Mouse (Mus musculus) liver, embryonic 14.5 days (tissue): ENCODE data around the gene Cysltr2. TPM values are rescaled to one million over a fixed set of nuclear protein-coding genes. Genes with fewer than 3 reads are reported as not detected.

Experiments
- ATAC-seq: fragments of 200-750 bp; cut with Nextera tagmentation; 2 replicates; pipeline ENCODE4 v1.8.0; 2017; ENCODE audit warnings: moderate number of reproducible peaks, mild to moderate bottlenecking, moderate library complexity; ENCODE audit not compliant: insufficient read depth
- DNase-seq, 3 experiments: peaks; one replicate each; pipeline ENCODE4 v3.0.0-alpha.2; 2012 to 2013; ENCODE audit warnings: low read depth in 3 of 3, low spot score in 3 of 3
- H3K27ac ChIP-seq: fragments of 300-500 bp; sonication (generic); 2 replicates; pipeline ENCODE4 v1.5.1; 2014; ENCODE audit warnings: moderate library complexity, mild to moderate bottlenecking, control low read depth, inconsistent platforms
- H3K27me3 ChIP-seq: fragments of 300-500 bp; sonication (generic); 2 replicates; pipeline ENCODE4 v1.6.1; 2014; ENCODE audit warnings: mild to moderate bottlenecking, low read length, moderate library complexity; ENCODE audit not compliant: control insufficient read depth, insufficient read depth
- H3K36me3 ChIP-seq: fragments of 300-500 bp; sonication (generic); replicated peaks from 2 replicates; pipeline ENCODE4 v1.6.1; 2014; ENCODE audit warnings: low read depth; ENCODE audit not compliant: control insufficient read depth, insufficient read depth
- H3K4me1 ChIP-seq, 2 experiments: fragments of 200-500 bp in 1 of 2; fragments of 300-500 bp in 1 of 2; sonication (generic) in 1 of 2; replicated peaks; 2 replicates each; pipeline ENCODE4 v1.6.1; 2012 to 2014; ENCODE audit warnings: antibody characterized with exemption in 1 of 2, inconsistent platforms in 1 of 2, low read length in 1 of 2; ENCODE audit not compliant: control insufficient read depth in 2 of 2, insufficient read depth in 2 of 2
- H3K4me2 ChIP-seq: fragments of 300-500 bp; sonication (generic); 2 replicates; pipeline ENCODE4 v1.6.1; 2014; ENCODE audit warnings: low read depth, mild to moderate bottlenecking, control low read depth, moderate library complexity
- H3K4me3 ChIP-seq, 2 experiments: fragments of 200-500 bp in 1 of 2; fragments of 300-500 bp in 1 of 2; sonication (generic) in 1 of 2; 2 replicates each; pipeline ENCODE4 v1.5.1; 2012 to 2014; ENCODE audit warnings: low read depth in 2 of 2, low read length in 2 of 2, mild to moderate bottlenecking in 2 of 2, control low read depth in 1 of 2, inconsistent platforms in 1 of 2, moderate library complexity in 1 of 2; ENCODE audit not compliant: insufficient read depth in 1 of 2
- H3K9ac ChIP-seq: fragments of 300-500 bp; sonication (generic); replicated peaks from 2 replicates; pipeline ENCODE4 v1.6.1; 2014; ENCODE audit warnings: mild to moderate bottlenecking, control low read depth, moderate library complexity
- H3K9me3 ChIP-seq: fragments of 300-500 bp; sonication (generic); 2 replicates; pipeline ENCODE4 v1.6.1; 2016; ENCODE audit warnings: low read length, mixed read lengths; ENCODE audit not compliant: control insufficient read depth
- CTCF ChIP-seq: IDR thresholded peaks from 2 replicates; pipeline ENCODE4 v1.5.1; 2016; ENCODE audit warnings: antibody characterized with exemption, low read depth, control low read depth
- EP300 ChIP-seq: IDR thresholded peaks from 2 replicates; pipeline ENCODE4 v1.6.1; 2016; ENCODE audit warnings: antibody characterized with exemption, low read depth
- WGBS: fragments of 180-500 bp; shearing (Covaris S2); extraction: QIAGEN DNeasy Blood & Tissue Kit; methylation state at CpG from one replicate; pipeline ENCODE4 v1.1.7; 2014; ENCODE audit not compliant: insufficient replicate concordance; 5-methylcytosine and 5-hydroxymethylcytosine counted together
- polyA plus RNA-seq, 2 experiments: library from polyadenylated mRNA; depleted of rRNA in 1 of 2; stranded (reverse) in 1 of 2; unstranded in 1 of 2; fragments of >200 nt; fragmentation: Nextera tagmentation in 1 of 2; extraction: Ambion mirVana in 1 of 2; gene quantifications; 2 replicates each; pipeline versions ENCODE4 v1.2.1 to v1.2.3; 2012 to 2014

Gene Cysltr2
- 0.38 and 0.91 TPM in 2 replicates for polyA plus RNA-seq (2012; rRNA removed)
- 0.38 and 0.62 TPM in 2 replicates for polyA plus RNA-seq (2014; fragmentation: Nextera tagmentation; extraction: Ambion mirVana)

GRCm38 (mm10) chr14:73048937-73049336 is at the start of gene Cysltr2:
Gene Cysltr2 (minus strand): TSS chr14:73049114.
- no peak within 1 kb of the TSS for H3K4me2 ChIP-seq
- no peak for DNase-seq
- no peak within 1 kb of the TSS for H3K4me3 ChIP-seq

GRCm38 (mm10) chr14:73094802-73095550 is 46.1 kb upstream of the Cysltr2 start:
- Histone ChIP-seq H3K27me3 (no peaks in the 10 kb centered on the region), H3K4me2 (no peak overlapping the region), H3K4me3 (no peak overlapping the region), H3K9me3 (no peaks in the 10 kb centered on the region), H3K4me1 (no peaks in the 10 kb centered on the region), H3K36me3 (no peaks in the 10 kb centered on the region), H3K9ac (no peak overlapping the region), H3K27ac (no peak overlapping the region)
- TF ChIP-seq EP300 (no peak), CTCF (no peak)
- 46% methylated on average over 13 of the region's 13 CpGs for WGBS
- no peak for ATAC-seq
- DNase-seq: no peak

More at GRCm38 (mm10) chr14:73048937-73049336, at the start of gene Cysltr2:
- Histone ChIP-seq H3K27me3 (no peaks in the 10 kb centered on the region), H3K9me3 (no peaks in the 10 kb centered on the region), H3K27ac (no peak within 1 kb of the TSS), H3K36me3 (no peaks in the 10 kb centered on the region), H3K4me1 (no peaks in the 10 kb centered on the region), H3K9ac (no peak within 1 kb of the TSS)
- no peak for ATAC-seq
- WGBS: 54% methylated on average over 6 of the region's 6 CpGs
- TF ChIP-seq EP300: no peak
- no peak for TF ChIP-seq CTCF

GRCm38 (mm10) chr14:73092871-73093270 is 44.0 kb upstream of the Cysltr2 start:
- Histone ChIP-seq H3K9me3 (no peaks in the 10 kb centered on the region), H3K9ac (no peak overlapping the region), H3K27ac (no peak overlapping the region), H3K4me1 (no peaks in the 10 kb centered on the region), H3K27me3 (no peaks in the 10 kb centered on the region), H3K36me3 (no peaks in the 10 kb centered on the region), H3K4me3 (no peak overlapping the region), H3K4me2 (no peak overlapping the region)
- WGBS: 67% methylated on average over 3 of the region's 3 CpGs
- no peak for TF ChIP-seq CTCF
- TF ChIP-seq EP300: no peak
- DNase-seq (no peak), ATAC-seq (no peak)

- 67% methylated on average over 1 of the region's 1 CpGs for WGBS
- H3K4me2 ChIP-seq: no peak overlapping the region
- no peak for ATAC-seq
- no peak overlapping the region for H3K27ac ChIP-seq
- TF ChIP-seq CTCF (no peak), EP300 (no peak)
- no peak for DNase-seq
- no peaks in the 10 kb centered on the region for H3K9me3 ChIP-seq
- no peak overlapping the region for H3K9ac ChIP-seq
- no peaks in the 10 kb centered on the region for H3K36me3 ChIP-seq
- H3K4me3 ChIP-seq: no peak overlapping the region
- H3K27me3 ChIP-seq: no peaks in the 10 kb centered on the region
- no peaks in the 10 kb centered on the region for H3K4me1 ChIP-seq
Measured at GRCm38 (mm10) chr14:73088224-73088623, 39.3 kb upstream of the Cysltr2 start.

- no peak overlapping the region for H3K9ac ChIP-seq
- no peak for TF ChIP-seq EP300
- no peak for TF ChIP-seq CTCF
- H3K9me3 ChIP-seq: no peaks in the 10 kb centered on the region
- 42% methylated on average over 5 of the region's 5 CpGs for WGBS
- no peak overlapping the region for H3K27ac ChIP-seq
- ATAC-seq (no peak), DNase-seq (no peak)
- H3K27me3 ChIP-seq: no peaks in the 10 kb centered on the region
- no peak overlapping the region for H3K4me3 ChIP-seq
- H3K4me2 ChIP-seq: no peak overlapping the region
- H3K36me3 ChIP-seq: no peaks in the 10 kb centered on the region
- no peaks in the 10 kb centered on the region for H3K4me1 ChIP-seq
Measured at GRCm38 (mm10) chr14:73087746-73088145, 38.8 kb upstream of the Cysltr2 start.
